Mouse (Mus musculus) midbrain, embryonic 15.5 days (tissue): ENCODE results near the gene Gm28360. TPM values are rescaled to one million over a fixed set of nuclear protein-coding genes. Genes with fewer than 3 reads are reported as not detected.
"Not testable (repeated sequence)": the region's sequence is repeated elsewhere in the genome, so short reads cannot be mapped to it uniquely, and the experiment has no call there.

Experiments
- ATAC-seq: fragments of 200-750 bp; cut with Nextera tagmentation; replicated peaks from 2 replicates; pipeline ENCODE4 v1.8.0; 2017; ENCODE audit warnings: moderate TSS enrichment
- H3K27ac ChIP-seq: fragments of 300-500 bp; sonication (generic); 2 replicates; pipeline ENCODE4 v1.5.1; 2015; ENCODE audit warnings: mild to moderate bottlenecking, inconsistent platforms
- H3K27me3 ChIP-seq: fragments of 300-500 bp; sonication (generic); replicated peaks from 2 replicates; pipeline ENCODE4 v1.6.1; 2015; ENCODE audit warnings: inconsistent platforms
- H3K36me3 ChIP-seq: fragments of 300-500 bp; sonication (generic); replicated peaks from 2 replicates; pipeline ENCODE4 v1.6.1; 2015; ENCODE audit warnings: inconsistent platforms
- H3K4me1 ChIP-seq: fragments of 300-500 bp; sonication (generic); 2 replicates; pipeline ENCODE4 v1.6.1; 2015; ENCODE audit warnings: inconsistent platforms
- H3K4me2 ChIP-seq: fragments of 300-500 bp; sonication (generic); 2 replicates; pipeline ENCODE4 v1.6.1; 2015; ENCODE audit warnings: inconsistent platforms, mild to moderate bottlenecking, moderate library complexity
- H3K4me3 ChIP-seq: fragments of 300-500 bp; sonication (generic); 2 replicates; pipeline ENCODE4 v1.5.1; 2015; ENCODE audit warnings: mild to moderate bottlenecking, inconsistent platforms
- H3K9ac ChIP-seq: fragments of 300-500 bp; sonication (generic); 2 replicates; pipeline ENCODE4 v1.6.1; 2015; ENCODE audit warnings: mild to moderate bottlenecking, inconsistent platforms
- H3K9me3 ChIP-seq: fragments of 300-500 bp; sonication (generic); 2 replicates; pipeline ENCODE4 v1.6.1; 2016; ENCODE audit warnings: inconsistent platforms
- WGBS: fragments of 180-500 bp; shearing (Covaris S2); methylation state at CpG from one replicate; pipeline ENCODE4 v1.1.7; 2015; ENCODE audit warnings: mixed read lengths; 5-methylcytosine and 5-hydroxymethylcytosine counted together
- polyA plus RNA-seq: library from polyadenylated mRNA; unstranded; fragments of >200 nt; fragmentation: Nextera tagmentation; extraction: Ambion mirVana; gene quantifications from 2 replicates; pipeline ENCODE4 v1.2.1, GENCODE M21; 2015

The Gm28360 gene
- polyA plus RNA-seq = not detected in 2 replicates

DNA sequence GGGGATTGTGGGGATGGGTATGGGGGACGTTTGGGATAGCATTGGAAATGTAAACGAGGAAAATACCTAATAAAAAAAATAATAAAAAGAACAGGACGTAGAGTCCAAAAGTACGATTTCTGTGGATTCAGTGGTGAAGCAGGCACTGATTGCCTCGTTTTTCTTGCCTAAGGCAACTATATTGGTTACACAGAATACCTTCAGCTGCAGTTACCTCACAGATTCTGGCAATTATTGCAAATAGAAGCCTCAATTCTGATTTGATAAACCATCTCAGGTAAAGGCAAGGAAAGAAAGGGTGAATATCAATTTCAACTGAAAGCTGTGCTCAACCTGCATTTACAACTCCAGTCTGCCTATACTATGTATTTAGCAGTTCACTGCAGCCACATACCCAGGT is at the start of gene Gm28360:
Gene Gm28360 (plus strand): TSS at position 301 of the 400 bp plus-strand sequence.
- not testable (repeated sequence) for H3K4me3 ChIP-seq, H3K4me2 ChIP-seq, H3K27ac ChIP-seq, H3K27me3 ChIP-seq, H3K9me3 ChIP-seq, H3K9ac ChIP-seq, H3K36me3 ChIP-seq, H3K4me1 ChIP-seq, ATAC-seq
- 67% methylated on average over 5 of the region's 5 CpGs for WGBS

DNA sequence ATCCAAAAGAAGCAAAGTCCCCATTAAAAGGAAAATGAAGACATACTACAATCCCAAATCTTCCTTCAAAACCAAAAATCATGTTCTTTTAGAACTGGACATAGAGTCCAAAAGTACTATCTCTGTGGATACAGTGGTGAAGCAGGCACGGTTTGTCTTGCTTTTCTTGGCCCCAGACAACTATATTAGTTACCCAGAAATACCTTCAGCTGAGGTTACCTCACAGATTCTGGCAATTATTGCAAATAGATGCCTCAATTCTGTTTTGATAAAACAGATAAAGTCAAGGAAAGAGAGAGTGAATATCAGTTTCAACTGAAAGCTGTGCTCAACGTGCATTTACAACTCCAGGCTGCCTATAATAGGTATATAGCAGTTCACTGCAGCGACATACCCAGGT is 49.0 kb upstream of the Gm28360 start, which contains the start of gene B020011L13Rik:
Gene B020011L13Rik (plus strand): TSS at position 301 of the 400 bp plus-strand sequence.
- ATAC-seq, H3K27me3 ChIP-seq, H3K4me1 ChIP-seq, H3K36me3 ChIP-seq, H3K27ac ChIP-seq, H3K4me2 ChIP-seq, H3K9ac ChIP-seq, H3K9me3 ChIP-seq, H3K4me3 ChIP-seq: not testable (repeated sequence)
- WGBS = 69% methylated on average over 3 of the region's 3 CpGs

DNA sequence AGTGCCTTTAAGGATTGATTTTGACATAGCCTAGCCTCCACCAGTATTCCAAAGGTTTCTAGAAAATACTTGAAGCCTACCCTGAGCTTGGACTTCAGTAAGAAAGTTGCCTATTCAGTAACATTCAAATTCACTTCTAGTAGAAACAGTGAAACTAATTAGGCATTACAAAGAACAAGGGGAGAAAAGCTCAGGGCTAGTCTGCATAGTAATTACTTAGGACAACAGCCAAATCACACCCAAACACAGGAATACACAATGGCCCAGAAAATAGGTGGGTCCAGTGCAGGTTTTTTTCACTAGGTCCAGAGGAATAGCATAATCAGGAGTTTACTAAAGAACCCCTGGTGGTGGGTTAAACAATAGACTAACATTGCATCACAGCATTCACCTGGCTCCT is 13.6 kb upstream of the Gm28360 start:
- ATAC-seq, H3K36me3 ChIP-seq, H3K4me1 ChIP-seq, H3K4me3 ChIP-seq, H3K27me3 ChIP-seq, H3K9ac ChIP-seq, H3K4me2 ChIP-seq, H3K9me3 ChIP-seq, H3K27ac ChIP-seq: not testable (repeated sequence)

DNA sequence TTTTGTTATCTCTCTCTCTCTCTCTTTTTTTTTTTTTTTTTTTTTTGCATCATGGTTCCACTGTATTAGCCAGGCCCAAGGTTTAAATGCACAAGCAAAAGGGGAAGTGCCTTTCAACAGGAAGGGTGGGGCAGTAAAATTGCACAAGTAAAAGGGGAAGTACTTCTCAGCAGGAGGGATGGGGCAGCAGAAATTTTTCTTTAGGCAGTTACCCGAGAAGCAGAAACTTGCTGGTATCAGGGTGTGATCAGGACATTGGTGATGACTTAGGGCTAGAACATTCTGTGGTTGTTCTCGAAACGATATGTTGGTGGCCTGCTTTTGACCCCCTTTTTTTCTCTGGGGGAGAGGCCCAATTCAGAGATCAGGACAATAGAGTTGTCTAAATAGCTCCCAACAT is 21.8 kb downstream of the Gm28360 start:
- not testable (repeated sequence) for H3K27me3 ChIP-seq, H3K4me1 ChIP-seq, H3K4me3 ChIP-seq, H3K9ac ChIP-seq, ATAC-seq, H3K36me3 ChIP-seq, H3K9me3 ChIP-seq, H3K4me2 ChIP-seq, H3K27ac ChIP-seq
- WGBS = 93% methylated on average over 3 of the region's 3 CpGs

Other genes with a start within 250 kb of the Gm28360 start
- gene Gm28363, start 132.9 kb upstream of the Gm28360 start, polyA plus RNA-seq = not detected in 2 replicates
- not detected in 2 replicates for gene B020011L13Rik, start 48.9 kb upstream of the Gm28360 start, polyA plus RNA-seq
- gene Gm28168, start 97.9 kb downstream of the Gm28360 start, polyA plus RNA-seq = not detected in 2 replicates
- not detected in 2 replicates for gene Gm7145, start 135.9 kb downstream of the Gm28360 start, polyA plus RNA-seq